Mouse (Mus musculus) megakaryocyte-erythroid progenitor cell, adult 5-6 weeks (primary cell): Measurements from ENCODE around the gene Abca1. TPM values are rescaled to one million over a fixed set of nuclear protein-coding genes. Genes with fewer than 3 reads are reported as not detected.

Experiments
- ATAC-seq: replicated peaks from 2 replicates; pipeline ENCODE4 v1.8.0; 2016; ENCODE audit warnings: mild to moderate bottlenecking, inconsistent platforms; ENCODE audit not compliant: severe bottlenecking, poor library complexity, low FRiP score, low TSS enrichment
- total RNA-seq, 2 experiments: library from RNA; stranded (forward) in 1 of 2; stranded (reverse) in 1 of 2; fragments of 200-1000, 215-1000 nt in 1 of 2; fragments of >200 nt in 1 of 2; fragmentation: Nextera tagmentation in 1 of 2; gene quantifications; 2 replicates each; pipeline ENCODE4 v1.2.3; 2014 to 2017

The Abca1 gene
- total RNA-seq, 2 experiments from 2014 or later = 4.2 to 4.5 TPM

DNA sequence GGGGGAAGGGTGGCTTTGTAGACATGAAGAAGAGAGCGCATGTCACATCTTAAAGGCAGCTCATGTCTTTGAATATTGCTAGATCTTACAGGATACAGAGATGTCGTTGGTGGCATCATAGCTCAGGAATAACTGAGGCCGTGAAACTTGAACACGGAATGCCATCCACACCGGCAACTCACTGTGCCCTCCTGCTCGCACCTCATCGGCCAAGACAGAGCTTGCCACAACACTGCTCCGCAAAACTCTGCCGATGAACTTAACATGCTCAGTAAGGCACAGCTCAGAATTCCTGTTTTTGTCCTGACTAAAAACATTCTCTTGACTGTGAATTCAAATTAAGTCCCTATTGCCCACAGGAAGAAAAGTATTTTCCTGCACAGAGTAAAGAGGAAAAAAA lies 59.2 kb downstream of the Abca1 start:
- ATAC-seq = no peak

DNA sequence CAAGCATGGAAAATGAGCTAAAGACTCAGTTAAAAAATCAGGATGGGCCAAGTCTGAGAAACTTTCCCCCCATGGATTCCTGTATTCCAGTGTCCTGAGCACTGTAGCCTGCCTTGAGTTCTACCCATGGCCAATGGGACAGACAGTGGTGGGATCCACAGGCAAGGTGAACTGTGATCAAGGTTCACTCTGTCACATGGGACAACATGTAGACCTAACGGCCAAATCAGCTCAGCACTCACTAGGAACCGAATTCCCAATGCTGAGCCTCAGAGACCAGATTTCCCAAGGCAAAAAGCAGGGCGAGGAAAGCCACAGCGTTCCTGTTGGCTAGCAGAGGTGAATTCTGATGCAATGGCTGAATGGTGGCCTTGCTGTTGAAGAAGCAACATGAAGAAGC lies 64.8 kb downstream of the Abca1 start:
- ATAC-seq = no peak

DNA sequence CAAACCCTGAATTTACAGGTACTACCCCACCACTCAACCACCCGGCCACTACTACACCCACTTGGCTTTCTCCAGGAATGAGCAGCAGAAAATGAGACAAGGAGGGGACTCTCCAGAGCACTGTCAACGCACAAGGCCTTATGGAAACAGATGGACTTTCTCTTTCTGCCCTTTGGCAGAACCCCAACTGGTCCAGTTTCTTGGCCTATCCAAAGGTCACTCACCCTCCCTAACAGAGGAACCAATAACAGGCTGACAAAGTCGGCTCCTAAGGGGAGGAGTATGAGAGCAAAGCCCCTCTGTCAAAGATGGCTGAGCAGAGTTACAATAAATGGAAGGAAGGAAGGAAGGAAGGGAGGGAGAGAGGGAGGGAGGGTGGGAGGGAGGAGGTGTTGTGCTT lies 65.4 kb downstream of the Abca1 start:
- no peak for ATAC-seq

DNA sequence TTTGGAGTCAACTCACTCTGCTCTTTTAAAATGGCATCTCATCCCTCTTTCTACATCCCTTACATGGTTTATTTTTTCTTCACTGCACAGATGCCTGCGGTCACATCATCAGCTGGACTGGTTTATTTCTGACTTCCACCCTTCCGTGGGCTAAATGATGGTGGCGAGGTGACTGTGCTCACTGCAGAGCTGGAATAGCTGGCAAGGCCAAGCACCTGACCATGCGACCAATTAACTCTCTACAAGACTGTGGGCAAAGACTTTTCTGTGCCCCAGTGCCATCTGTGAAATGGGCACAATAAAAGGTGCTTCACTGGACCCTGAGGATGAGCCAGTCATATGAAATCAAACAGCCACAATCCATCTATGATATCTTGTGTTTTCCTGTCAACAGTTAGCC lies 66.1 kb downstream of the Abca1 start:
- no peak for ATAC-seq

DNA sequence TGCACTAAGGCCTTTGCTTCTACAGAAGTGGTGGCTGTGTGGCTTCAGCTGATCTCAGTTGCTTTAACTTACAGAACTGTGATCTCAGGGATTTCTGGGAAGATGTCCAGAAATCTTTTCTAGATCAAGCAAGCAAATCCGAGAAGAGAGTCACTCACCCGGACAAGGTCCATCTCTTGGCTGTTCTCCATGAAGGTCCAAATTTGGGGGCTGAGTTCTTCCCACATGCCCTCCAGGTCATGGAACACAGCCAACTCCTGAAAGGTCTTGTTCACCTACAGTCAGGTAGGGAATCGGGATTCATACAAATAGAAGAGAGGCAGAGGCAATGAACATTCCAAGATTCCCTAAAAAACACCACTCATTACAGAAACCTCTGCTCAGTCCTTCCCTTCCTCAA lies 70.1 kb downstream of the Abca1 start:
- no peak for ATAC-seq

DNA sequence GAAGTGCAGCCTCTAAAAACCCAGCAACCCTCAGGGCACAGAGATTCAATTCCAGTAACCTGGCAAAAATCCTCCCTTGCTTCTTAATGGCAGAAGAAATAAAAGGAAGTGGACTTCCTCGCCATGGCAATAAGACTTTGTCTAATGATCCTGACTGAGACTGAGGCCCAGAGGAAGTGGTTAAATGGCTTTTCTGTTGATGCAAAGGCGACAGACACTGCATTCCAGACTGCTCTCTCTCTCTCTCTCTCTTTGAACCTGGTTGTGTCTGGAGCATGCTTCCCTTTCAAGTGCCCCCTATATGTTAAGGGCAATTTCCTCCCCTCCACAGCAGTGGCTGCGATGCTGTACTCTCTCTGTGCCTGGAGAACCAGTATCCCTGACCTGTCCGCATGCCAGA lies 70.7 kb downstream of the Abca1 start:
- 0 out of 2 replicates have a peak, but pooled peaks have one; percentile 29 for ATAC-seq

DNA sequence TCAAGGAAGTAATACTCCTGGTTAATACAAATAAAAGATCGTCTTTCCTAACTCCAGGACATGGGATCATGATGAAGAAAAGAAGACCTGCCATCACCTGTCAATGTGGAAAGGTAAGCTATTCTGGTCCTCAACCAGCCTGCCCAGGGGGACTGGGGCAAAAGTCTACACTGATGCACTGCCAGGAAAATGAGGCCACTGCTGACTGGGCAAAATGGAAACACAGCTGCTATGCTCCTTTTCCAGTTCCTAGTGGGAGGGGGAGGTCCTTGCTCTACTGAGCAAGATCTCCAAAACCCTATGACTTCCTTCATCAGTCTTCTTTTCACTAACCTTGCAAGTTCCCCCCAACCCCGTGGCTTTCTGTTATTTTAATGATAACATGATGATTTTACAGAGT lies 73.1 kb downstream of the Abca1 start:
- ATAC-seq = no peak

DNA sequence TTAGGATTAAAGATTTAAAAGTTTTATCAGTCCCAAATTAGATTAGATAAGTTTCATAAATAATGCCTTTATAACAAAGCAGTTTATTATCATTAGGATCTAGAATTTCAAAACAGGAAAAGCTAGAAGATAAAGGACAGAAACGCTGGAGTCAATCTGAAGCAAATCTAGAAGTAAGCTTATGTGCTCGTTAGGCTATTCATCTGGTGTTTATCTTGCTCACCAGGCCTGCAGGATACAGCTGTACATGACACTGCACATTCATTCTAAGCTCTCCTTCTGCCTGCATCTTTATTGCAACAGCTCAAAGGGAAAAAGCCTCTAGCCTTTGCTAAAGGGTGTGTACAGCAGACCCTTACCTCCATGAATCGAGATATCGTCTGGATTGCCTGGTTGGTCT lies 74.1 kb downstream of the Abca1 start:
- ATAC-seq = 0 out of 2 replicates have a peak, but pooled peaks have one; percentile 41

DNA sequence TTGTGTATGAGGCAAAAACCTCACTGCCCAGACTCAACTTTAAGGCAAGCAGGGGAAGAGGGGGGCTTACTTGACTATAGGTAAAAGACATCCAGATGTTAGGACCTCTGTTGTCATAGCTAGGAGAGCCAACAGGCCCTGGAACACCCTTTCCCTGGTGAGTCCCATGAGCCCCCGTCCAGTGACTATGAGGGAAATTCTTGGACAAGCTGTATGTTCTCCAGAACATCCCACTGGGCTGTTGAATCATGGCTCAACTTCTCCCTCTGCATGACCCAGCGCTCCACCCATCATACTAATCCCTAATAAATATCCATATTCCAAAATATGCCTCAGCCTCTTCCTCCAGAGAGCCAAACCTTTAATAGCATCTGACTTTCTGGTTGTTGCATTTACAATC lies 76.6 kb downstream of the Abca1 start:
- no peak for ATAC-seq

DNA sequence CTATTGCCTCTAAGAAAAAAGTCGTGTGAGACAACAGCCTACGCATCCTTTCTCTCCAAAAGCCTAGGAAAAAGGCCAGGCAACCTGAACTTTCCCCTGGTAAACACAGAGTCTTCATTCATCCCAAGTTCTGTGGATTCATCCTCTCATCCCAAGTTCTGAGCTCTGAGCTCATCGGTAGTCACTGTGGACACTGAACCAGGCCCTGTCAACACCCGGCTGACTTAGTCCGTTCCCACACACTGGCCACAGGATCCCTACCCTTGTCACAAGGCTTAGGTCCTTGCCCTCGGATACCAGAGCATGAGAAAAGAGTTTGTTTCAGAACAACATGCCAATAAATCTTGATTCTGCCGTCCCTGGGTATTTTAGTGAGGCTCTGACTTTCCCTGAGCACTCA lies 77.2 kb downstream of the Abca1 start:
- no peak for ATAC-seq

DNA sequence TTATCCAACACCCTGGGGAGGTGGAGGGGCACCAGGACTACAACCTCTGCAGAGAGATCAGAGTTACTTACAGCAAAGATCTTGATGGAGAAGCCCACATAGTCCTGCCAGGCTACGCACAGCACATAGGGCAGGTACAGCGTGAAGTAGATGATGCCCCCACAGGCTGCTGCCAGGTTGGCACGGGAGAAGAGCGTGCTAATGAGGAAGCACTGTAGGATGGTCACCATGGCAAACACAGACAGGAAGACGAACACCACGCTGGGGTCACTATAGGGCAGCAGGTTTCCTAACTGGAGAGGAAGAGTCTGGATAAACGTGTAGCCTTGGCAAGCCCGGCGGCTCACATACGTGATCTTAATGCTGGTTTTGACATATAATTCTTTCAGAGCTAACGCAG lies 77.8 kb downstream of the Abca1 start:
- ATAC-seq = no peak

DNA sequence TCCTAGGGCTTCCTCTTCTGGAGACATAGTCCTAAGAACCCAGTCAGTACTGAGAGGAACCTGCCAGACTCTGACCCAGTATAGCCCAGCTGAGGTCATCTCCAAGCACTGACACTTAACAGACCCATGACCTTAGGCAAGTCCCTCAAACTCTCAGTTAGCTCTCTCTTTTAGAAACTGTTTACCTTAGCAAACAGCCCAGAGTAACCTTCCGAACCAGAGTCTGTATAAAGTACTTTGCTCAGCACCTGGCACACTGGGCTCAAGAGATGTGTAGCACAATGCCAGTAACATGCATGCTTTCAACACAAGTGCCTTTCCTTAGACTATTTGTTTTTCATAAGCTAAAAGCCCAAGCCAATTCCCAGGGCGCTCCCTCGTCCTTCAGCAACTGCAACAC lies 79.4 kb downstream of the Abca1 start:
- ATAC-seq = no peak

DNA sequence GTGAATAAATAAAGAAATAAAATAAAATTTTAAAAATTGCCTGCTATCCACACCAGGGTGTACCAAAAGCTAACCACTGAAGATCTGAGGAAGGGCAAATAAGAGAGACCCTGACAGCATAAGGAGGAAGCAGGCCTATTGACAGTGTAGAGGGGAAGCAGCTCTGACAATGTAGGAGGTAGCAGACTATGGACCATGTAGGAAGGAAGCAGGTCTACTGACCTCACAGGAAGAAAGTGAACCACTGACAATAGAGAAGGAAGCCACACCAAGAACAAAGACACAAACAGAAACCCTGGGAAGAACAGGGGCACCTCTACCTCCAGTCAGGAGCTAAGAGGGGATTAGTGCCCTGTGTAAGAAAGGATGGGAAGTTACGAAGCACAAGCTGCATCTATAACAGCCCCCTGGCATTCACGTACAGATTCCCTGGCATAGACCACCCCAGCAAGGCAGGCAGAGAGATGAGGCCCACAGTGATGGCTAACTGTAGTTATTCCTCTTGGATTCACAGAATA lies 80.8 kb downstream of the Abca1 start:
- ATAC-seq = no peak

DNA sequence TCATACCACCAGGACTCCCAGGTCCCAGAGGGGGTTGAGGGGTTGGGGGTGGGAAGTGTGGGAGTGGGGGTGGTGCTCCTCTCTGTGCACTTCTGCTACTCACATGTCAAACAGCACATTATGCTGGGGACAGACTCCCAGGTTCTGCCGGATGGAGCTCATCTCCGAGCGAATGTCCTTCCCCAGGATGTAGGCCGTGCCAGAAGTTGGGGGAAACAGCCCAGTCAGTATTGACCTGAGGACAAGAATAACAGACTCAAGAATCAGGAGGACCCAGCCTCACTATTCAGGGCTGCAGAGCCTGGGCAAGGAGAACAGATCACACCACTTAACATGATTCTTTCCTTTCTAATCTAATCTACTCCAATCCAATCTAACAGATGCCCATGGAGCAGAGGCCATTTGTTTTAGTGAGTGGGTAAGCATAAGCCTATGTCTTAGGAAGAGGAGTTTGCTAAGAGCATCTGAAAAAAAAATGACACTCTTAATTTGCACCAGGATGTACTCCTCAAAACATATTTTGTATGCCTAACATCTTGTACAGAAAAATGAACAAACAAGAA lies 82.8 kb downstream of the Abca1 start:
- no peak for ATAC-seq

DNA sequence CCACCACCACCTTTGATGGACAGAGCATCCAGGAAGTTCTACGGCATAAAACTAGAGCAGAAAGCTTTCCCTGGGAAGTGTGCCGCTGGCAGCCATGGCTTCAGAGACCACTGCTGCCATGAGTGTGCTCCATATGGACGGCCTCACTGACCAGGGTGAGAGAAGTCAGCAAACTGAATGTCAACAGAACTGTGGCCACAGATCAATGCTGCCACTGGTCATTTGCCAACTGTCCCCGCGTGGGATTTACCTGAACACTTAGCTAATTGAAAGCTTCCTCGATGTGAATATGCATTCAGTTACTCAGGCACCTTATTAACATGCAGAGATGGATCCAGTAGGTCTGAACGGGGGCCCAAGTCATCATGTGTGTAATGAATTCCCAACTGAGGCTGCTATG lies 86.7 kb downstream of the Abca1 start:
- no peak for ATAC-seq

DNA sequence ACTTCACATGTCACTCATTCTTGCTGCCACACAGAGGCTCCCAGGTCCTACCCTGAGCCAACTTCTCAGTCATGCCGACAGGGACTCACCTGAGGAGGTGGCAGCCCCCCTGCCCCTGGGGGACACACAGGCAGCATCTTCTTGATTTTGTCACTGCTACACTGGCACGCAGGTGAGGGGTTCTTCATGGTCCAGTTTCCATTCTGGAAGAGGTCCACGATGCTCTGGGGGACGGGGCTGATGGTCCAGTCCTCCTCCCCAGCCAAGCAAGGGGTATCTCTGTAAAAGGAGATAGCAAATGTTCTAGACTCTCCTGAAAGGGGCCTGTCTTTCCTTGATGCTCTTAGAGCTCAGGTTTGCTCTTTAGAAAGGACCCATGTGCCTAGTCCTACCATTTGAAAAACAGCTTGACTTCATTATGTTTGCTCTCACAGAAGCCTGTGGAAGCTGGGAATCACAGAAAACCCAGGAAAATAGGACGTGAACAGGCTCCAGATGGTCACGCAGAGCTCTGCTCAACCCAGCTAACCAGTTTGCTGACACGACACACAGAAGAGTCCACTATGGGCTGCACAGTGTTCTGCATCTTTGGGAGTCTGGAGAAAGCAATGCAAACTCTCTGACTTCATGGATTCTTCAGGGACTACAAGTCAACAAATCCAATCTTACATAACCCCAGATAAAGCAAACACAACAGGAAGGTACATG lies 97.2 kb downstream of the Abca1 start:
- ATAC-seq = no peak

DNA sequence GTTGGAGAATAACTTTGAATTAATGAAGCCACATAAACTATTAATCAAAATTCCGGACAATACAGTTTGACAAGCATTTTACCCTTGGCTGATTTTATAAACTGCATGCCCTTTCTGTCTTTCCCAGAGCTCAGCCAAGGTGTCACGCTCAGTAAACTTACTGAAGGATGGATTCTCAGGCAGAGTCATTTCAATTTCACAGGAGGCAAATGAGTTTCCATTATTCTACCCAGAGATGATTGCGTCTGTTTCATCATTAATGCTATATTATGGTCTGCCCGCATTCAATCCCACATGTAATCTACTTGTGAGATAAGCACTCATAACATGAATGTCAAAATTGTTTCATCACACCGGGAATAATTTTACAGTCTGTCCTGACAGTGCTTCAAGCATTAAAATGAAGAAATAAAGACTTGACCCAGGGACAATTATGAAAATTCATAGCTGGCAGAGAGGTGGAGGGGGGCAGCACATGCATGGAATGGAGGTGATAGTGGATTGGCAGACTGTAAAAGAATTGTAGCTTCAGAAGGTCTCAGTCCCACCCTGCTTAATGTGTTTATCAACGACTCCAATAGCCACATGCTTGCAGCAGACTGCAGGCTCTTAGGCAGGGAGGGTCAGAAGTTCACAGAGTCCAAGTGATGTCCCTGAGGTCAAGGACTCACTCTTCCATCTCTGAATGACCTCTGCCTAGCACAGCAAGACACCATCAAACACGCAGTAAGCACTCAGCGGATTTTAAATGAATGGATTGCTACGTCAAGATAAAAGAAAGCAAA lies 113.3 kb downstream of the Abca1 start:
- no peak for ATAC-seq

DNA sequence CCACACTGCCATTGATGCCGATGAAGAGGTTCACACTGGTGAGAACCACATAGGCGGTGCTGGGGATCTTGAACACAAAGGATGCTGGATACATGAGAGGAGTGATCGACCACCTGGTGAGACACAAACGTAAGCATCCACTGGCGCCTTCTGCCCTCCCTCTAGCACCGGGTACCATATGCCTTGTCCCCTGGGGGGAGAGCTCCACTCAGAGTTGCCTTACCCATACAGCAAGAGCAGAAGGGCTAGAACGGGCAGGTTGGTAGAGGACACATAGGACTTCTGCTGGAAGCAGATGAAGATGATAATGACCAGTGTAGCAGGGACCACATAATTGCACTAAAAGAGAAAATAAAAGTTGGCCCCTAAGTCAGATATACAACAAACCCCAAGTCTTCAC lies 113.9 kb downstream of the Abca1 start:
- no peak for ATAC-seq

DNA sequence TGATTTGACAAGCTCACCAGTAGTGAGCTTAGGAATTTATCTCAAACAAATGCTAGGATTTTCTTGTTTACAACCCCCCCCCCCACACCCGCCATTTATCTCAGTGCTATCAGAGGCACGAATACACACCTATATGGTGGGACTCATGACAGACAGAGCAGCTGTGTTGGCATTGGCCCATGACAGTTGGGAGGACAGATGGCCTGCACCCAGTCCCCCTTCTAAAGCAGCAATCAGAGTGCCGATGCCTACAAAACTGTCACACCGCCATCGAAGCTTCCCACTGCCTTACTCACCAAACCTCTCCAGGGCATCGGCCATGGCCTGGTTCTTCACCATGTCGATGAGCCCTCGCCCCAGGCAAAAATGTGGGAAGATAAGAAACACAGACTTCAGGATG lies 115.9 kb downstream of the Abca1 start:
- no peak for ATAC-seq

DNA sequence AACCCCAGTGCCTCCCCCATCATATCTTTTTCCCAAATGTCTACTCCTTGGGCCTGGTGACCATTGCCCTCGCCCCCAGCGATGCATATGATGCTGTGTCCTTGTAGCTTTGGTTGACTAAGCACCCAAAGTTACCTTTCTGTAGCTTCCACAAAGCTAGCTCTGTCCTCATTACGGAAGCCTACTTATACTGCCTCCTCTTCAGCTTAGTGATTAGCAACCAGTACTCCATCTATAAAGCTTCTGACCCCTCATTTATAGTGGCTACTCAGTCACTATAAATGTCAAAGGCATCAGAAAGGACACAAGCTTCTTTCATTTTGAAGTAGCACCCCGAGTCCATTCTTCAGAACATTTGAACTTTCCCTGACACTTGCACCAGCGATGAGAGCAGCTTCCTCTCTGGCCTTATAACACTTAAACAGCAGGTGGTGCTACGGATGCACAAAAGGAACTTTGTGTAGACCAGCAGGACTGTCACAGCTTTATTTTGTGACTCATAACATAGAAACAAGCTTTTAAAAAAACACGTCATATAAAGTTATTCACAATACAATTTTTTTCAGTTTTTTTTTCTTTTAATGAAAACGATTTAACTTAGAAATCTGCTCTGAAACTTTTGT lies 129.3 kb downstream of the Abca1 start:
- no peak for ATAC-seq
